Mouse (Mus musculus) pancreas, adult 10 weeks (tissue): ENCODE results near the gene Gabbr1. TPM values are rescaled to one million over a fixed set of nuclear protein-coding genes. Genes with fewer than 3 reads are reported as not detected.

Experiments
- polyA plus RNA-seq: library from polyadenylated mRNA; stranded (reverse); fragments of 350-450 nt; fragmentation: Illumina TruSeq; extraction: RNeasy Lipid Tissue Mini Kit (QIAGEN cat#74804); gene quantifications from one replicate; pipeline ENCODE4 v1.2.3, GENCODE M21; 2015; ENCODE audit warnings: low read depth, low replicate concordance; ENCODE audit not compliant: insufficient read depth

The Gabbr1 gene
- polyA plus RNA-seq, result 12.4 TPM

DNA sequence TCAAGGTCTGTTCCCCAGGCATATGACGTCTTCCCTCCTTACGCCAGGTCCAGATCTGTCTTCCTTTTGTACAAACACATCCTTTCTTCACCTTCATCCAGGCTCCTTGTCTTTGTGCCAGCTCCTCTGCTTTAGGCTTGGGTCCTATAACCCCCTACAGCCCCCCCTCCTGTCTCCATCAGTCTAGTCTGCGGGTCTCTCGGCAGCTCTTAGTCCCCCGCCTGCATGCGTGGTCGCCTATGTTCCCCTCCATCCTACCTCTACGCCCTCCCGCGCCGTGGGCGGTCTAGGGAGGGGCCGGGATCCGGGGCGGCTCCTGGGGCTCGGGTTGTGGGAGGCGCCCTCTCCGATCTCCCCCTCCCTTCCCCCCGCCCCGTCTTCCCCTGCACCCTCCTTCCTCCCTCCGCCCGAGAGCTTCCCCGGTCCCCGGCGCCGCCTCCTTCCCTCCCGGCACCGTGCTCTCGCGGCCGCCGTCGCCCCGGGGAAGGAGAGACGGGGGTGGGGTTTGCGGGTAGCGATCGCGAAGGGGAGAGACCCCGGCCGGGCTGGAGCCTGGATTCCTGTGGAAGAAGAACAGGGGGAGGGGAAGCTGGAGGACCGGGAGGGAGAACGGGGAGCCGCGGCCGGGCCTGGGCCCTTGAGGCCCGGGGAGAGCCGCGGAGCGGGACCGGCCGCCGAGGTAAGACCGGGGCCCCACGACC is at the start of gene Gabbr1:
Gene Gabbr1, plus strand, starts transcription at position 356 of the 701 bp plus-strand sequence.

DNA sequence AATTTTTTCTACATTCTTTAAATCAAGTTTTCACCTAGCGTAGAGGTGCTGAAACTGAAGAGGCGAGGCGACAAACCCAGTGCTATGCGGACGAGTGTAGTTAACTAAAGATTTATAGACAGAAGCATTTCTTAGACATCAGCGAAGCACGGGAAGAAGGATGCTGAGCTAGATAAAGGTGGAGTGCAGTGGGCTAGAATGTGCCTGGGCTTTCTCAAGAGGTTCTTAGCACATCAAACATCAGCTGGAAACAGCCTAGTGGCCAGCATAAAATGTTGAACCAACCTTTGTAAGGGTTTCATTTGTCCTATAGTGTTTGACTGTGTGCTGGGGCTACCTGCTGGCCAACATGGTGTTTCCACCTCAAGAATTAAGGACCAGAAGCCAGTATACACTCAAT is 44.9 kb upstream of the Gabbr1 start, which contains the start of gene Zfp57:
Gene Zfp57, plus strand, starts transcription at position 301 of the 400 bp plus-strand sequence.

DNA sequence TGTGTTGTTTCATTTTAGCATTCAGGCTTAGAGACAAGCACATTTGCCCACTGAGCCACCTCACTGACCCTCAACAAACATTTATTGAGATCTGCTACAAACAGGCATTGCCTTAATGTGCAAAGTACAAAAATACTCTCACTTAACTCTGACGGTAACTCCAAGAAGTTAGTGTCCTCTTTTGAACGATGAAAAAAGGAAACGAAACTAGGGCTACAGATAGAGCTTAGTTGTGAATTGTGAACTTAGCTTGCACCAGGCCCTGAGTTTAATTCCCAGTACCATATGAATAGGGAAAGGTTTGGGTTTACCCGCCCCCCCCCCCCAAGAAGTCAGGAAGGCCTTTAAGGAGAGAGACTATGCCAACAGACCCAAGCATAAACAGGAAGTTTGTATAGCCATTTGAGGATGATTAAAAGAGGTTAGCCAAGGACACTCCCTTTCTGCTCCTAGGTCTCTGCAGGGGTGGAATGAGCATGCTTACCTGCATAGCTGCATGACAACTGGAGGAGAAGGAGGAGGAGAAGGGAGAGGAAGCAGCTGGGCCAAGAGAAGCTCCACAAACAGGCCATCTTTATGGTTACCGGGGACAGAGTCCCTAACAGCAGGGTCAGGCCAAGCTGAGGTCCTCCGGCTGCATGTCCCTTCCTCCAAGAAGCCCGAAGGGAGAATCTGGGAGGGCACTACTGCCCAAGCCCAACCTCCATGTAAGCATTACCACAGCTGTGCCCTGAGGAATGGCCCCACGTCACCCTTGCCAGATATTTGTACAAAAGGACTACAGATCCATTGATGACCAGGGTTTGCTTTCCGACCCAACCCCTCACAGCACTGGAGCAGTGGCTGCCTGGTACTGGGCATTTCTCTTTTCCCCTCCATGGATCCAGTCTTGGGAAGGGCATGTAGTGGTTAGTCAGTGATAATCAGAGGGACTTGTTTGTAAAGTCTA is 22.9 kb upstream of the Gabbr1 start, which contains the start of gene Mog:
Gene Mog, minus strand, starts transcription at position 771 of the 949 bp plus-strand sequence.

DNA sequence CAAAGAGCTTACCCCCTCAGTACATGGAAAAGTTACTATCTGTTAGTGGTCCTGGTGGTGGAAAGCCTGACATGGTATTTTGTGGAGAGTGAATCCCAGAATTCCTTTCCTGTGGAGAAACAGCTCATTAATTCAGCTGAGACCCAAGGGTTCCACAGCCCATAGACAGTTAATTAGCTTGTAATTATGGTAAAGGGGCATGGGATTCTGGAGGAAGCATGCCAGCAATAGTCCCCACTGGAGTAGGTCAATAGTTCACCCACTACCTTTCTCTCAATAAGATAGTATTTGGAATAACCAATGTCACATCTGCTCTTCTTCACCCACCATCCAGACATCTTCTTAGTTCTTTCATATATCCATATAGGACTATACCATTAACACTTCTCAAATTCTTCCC is 42.6 kb downstream of the Gabbr1 start, which contains the start of gene Olfr90:
Gene Olfr90, minus strand, starts transcription at position 101 of the 400 bp plus-strand sequence.

GRCm38 (mm10) chr17:37098178-37098577 is 52.4 kb downstream of the Gabbr1 start, which contains the start of gene Olfr91:
TSS of gene Olfr91 (minus strand) at chr17:37098278.

GRCm38 (mm10) chr17:37119988-37120387 is 74.2 kb downstream of the Gabbr1 start, which contains the start of gene Olfr92:
TSS of gene Olfr92 (minus strand) at chr17:37120088.

Other genes with a start within 250 kb of the Gabbr1 start
- gene H2-M10.6, start 233.8 kb upstream of the Gabbr1 start, polyA plus RNA-seq, result not detected
- 9.4 TPM for gene Trim26, start 208.8 kb upstream of the Gabbr1 start, polyA plus RNA-seq
- gene Trim15, start 178.8 kb upstream of the Gabbr1 start, polyA plus RNA-seq, result not detected
- not detected for gene Trim10, start 176.4 kb upstream of the Gabbr1 start, polyA plus RNA-seq
- gene Trim40, start 155.8 kb upstream of the Gabbr1 start, polyA plus RNA-seq, result not detected
- not detected for gene Trim31, start 147.8 kb upstream of the Gabbr1 start, polyA plus RNA-seq
- gene Rnf39, start 103.0 kb upstream of the Gabbr1 start, polyA plus RNA-seq, result 2.1 TPM
- 11.8 TPM for gene Ppp1r11, start 94.2 kb upstream of the Gabbr1 start, polyA plus RNA-seq
- 20.8 TPM for gene Znrd1, start 87.4 kb upstream of the Gabbr1 start, polyA plus RNA-seq
- gene Znrd1as, start 87.4 kb upstream of the Gabbr1 start, polyA plus RNA-seq, result 2.8 TPM
- not detected for gene 2410137M14Rik, start 64.7 kb upstream of the Gabbr1 start, polyA plus RNA-seq
- gene H2-M5, start 56.4 kb upstream of the Gabbr1 start, polyA plus RNA-seq, result not detected
- gene Zfp57, start 44.8 kb upstream of the Gabbr1 start, polyA plus RNA-seq, result 3.3 TPM
- not detected for gene Mog, start 22.6 kb upstream of the Gabbr1 start, polyA plus RNA-seq
- not detected for gene Olfr90, start 42.5 kb downstream of the Gabbr1 start, polyA plus RNA-seq
- gene Olfr91, start 52.3 kb downstream of the Gabbr1 start, polyA plus RNA-seq, result not detected
- not detected for gene Olfr92, start 74.1 kb downstream of the Gabbr1 start, polyA plus RNA-seq
- gene Olfr93, start 115.5 kb downstream of the Gabbr1 start, polyA plus RNA-seq, result not detected
- not detected for gene Ubd, start 147.9 kb downstream of the Gabbr1 start, polyA plus RNA-seq
- gene Olfr94, start 155.0 kb downstream of the Gabbr1 start, polyA plus RNA-seq, result not detected
- gene Olfr95, start 167.2 kb downstream of the Gabbr1 start, polyA plus RNA-seq, result not detected
- gene Olfr96, start 174.2 kb downstream of the Gabbr1 start, polyA plus RNA-seq, result not detected
- not detected for gene Olfr97, start 191.4 kb downstream of the Gabbr1 start, polyA plus RNA-seq
- gene Olfr98, start 217.8 kb downstream of the Gabbr1 start, polyA plus RNA-seq, result not detected
- gene H2-M3, start 224.3 kb downstream of the Gabbr1 start, polyA plus RNA-seq, result 5.1 TPM
- not detected for gene Olfr99, start 237.5 kb downstream of the Gabbr1 start, polyA plus RNA-seq